Mouse (Mus musculus): ENCODE data around the gene Polr2j. TPM values are rescaled to one million over a fixed set of nuclear protein-coding genes. Genes with fewer than 3 reads are reported as not detected.
"Not testable (repeated sequence)": the region's sequence is repeated elsewhere in the genome, so short reads cannot be mapped to it uniquely, and the experiment has no call there.

The Polr2j gene
- polyA plus RNA-seq, 1 experiment from 2014 or later, result 214 TPM

- not testable (repeated sequence) for H3K4me3 ChIP-seq (replicated peaks; ENCODE audit: low read length); H3K27ac ChIP-seq (ENCODE audit: low read length); H3K9ac ChIP-seq (replicated peaks; ENCODE audit: low read depth, low read length); H3K9me3 ChIP-seq (ENCODE audit: control insufficient read depth, low read length); H3K4me2 ChIP-seq (ENCODE audit: low read length); ATAC-seq; H3K27me3 ChIP-seq (replicated peaks; ENCODE audit: control insufficient read depth, insufficient read depth, low read length); H3K36me3 ChIP-seq (ENCODE audit: control insufficient read depth, insufficient read depth); H3K4me1 ChIP-seq (replicated peaks; ENCODE audit: control insufficient read depth, insufficient read depth, low read length)
- WGBS, result 73% methylated on average over 4 of the region's 5 CpGs
Observed at GRCm38 (mm10) chr5:136149134-136149576, 32.7 kb downstream of the Polr2j start.

- WGBS, result 75% methylated on average over 8 of the region's 8 CpGs
- no peaks in the 10 kb centered on the region for H3K36me3 ChIP-seq (ENCODE audit: control insufficient read depth, insufficient read depth)
- H3K9me3 ChIP-seq (ENCODE audit: control insufficient read depth, low read length), result no peaks in the 10 kb centered on the region
- H3K4me3 ChIP-seq (replicated peaks; ENCODE audit: low read length), result no peak overlapping the region
- no peaks in the 10 kb centered on the region for H3K4me1 ChIP-seq (replicated peaks; ENCODE audit: control insufficient read depth, insufficient read depth, low read length)
- H3K9ac ChIP-seq (replicated peaks; ENCODE audit: low read depth, low read length), result no peak overlapping the region
- no peak overlapping the region for H3K27ac ChIP-seq (ENCODE audit: low read length)
- H3K4me2 ChIP-seq (ENCODE audit: low read length), result no peak overlapping the region
- no peaks in the 10 kb centered on the region for H3K27me3 ChIP-seq (replicated peaks; ENCODE audit: control insufficient read depth, insufficient read depth, low read length)
- no peak for ATAC-seq
Observed at GRCm38 (mm10) chr5:136152365-136152764, 35.9 kb downstream of the Polr2j start.

GRCm38 (mm10) chr5:136155399-136155798, 39.0 kb downstream of the Polr2j start:
- H3K36me3 ChIP-seq (ENCODE audit: control insufficient read depth, insufficient read depth), result no peaks in the 10 kb centered on the region
- no peaks in the 10 kb centered on the region for H3K9me3 ChIP-seq (ENCODE audit: control insufficient read depth, low read length)
- no peak for ATAC-seq
- H3K4me1 ChIP-seq (replicated peaks; ENCODE audit: control insufficient read depth, insufficient read depth, low read length), result no peaks in the 10 kb centered on the region
- H3K4me2 ChIP-seq (ENCODE audit: low read length), result no peak overlapping the region
- H3K27me3 ChIP-seq (replicated peaks; ENCODE audit: control insufficient read depth, insufficient read depth, low read length), result no peaks in the 10 kb centered on the region
- H3K27ac ChIP-seq (ENCODE audit: low read length), result no peak overlapping the region
- H3K9ac ChIP-seq (replicated peaks; ENCODE audit: low read depth, low read length), result no peak overlapping the region
- no peak overlapping the region for H3K4me3 ChIP-seq (replicated peaks; ENCODE audit: low read length)
- 85% methylated on average over 5 of the region's 5 CpGs for WGBS

GRCm38 (mm10) chr5:136160084-136160483, 43.7 kb downstream of the Polr2j start:
- H3K36me3 ChIP-seq (ENCODE audit: control insufficient read depth, insufficient read depth); H3K9ac ChIP-seq (replicated peaks; ENCODE audit: low read depth, low read length); H3K4me1 ChIP-seq (replicated peaks; ENCODE audit: control insufficient read depth, insufficient read depth, low read length); H3K4me3 ChIP-seq (replicated peaks; ENCODE audit: low read length); H3K9me3 ChIP-seq (ENCODE audit: control insufficient read depth, low read length); ATAC-seq; H3K4me2 ChIP-seq (ENCODE audit: low read length); H3K27me3 ChIP-seq (replicated peaks; ENCODE audit: control insufficient read depth, insufficient read depth, low read length); H3K27ac ChIP-seq (ENCODE audit: low read length): not testable (repeated sequence)
- WGBS, result 81% methylated on average over 11 of the region's 12 CpGs

- Histone ChIP-seq H3K27me3 (replicated peaks; ENCODE audit: control insufficient read depth, insufficient read depth, low read length) (no peaks in the 10 kb centered on the region), H3K4me1 (replicated peaks; ENCODE audit: control insufficient read depth, insufficient read depth, low read length) (no peaks in the 10 kb centered on the region), H3K4me3 (replicated peaks; ENCODE audit: low read length) (no peak overlapping the region), H3K9ac (replicated peaks; ENCODE audit: low read depth, low read length) (no peak overlapping the region), H3K9me3 (ENCODE audit: control insufficient read depth, low read length) (no peaks in the 10 kb centered on the region), H3K4me2 (ENCODE audit: low read length) (no peak overlapping the region), H3K27ac (ENCODE audit: low read length) (no peak overlapping the region; the same call in 1 of the 2 replicates), H3K36me3 (ENCODE audit: control insufficient read depth, insufficient read depth) (no peaks in the 10 kb centered on the region)
- WGBS, result 76% methylated on average over 11 of the region's 11 CpGs
- peak; percentile 55; the same call in 1 of the 2 replicates for ATAC-seq
Observed at GRCm38 (mm10) chr5:136163807-136164474, 47.5 kb downstream of the Polr2j start.

- Histone ChIP-seq H3K36me3 (ENCODE audit: control insufficient read depth, insufficient read depth) (no peaks in the 10 kb centered on the region), H3K4me2 (ENCODE audit: low read length) (no peak overlapping the region), H3K27ac (ENCODE audit: low read length) (no peak overlapping the region), H3K9ac (replicated peaks; ENCODE audit: low read depth, low read length) (no peak overlapping the region), H3K27me3 (replicated peaks; ENCODE audit: control insufficient read depth, insufficient read depth, low read length) (no peaks in the 10 kb centered on the region), H3K4me1 (replicated peaks; ENCODE audit: control insufficient read depth, insufficient read depth, low read length) (peaks cover 3% of the 10 kb centered on the region), H3K4me3 (replicated peaks; ENCODE audit: low read length) (no peak overlapping the region), H3K9me3 (ENCODE audit: control insufficient read depth, low read length) (no peaks in the 10 kb centered on the region)
- no peak for ATAC-seq
- WGBS, result 70% methylated on average over 8 of the region's 8 CpGs
Observed at GRCm38 (mm10) chr5:136165246-136165645, 48.8 kb downstream of the Polr2j start.

GRCm38 (mm10) chr5:136167296-136167695, 50.9 kb downstream of the Polr2j start:
- peaks cover 18% of the 10 kb centered on the region for H3K4me1 ChIP-seq (replicated peaks; ENCODE audit: control insufficient read depth, insufficient read depth, low read length)
- H3K9me3 ChIP-seq (ENCODE audit: control insufficient read depth, low read length), result no peaks in the 10 kb centered on the region
- no peak for ATAC-seq
- no peak overlapping the region for H3K27ac ChIP-seq (ENCODE audit: low read length)
- WGBS, result 96% methylated on average over 4 of the region's 4 CpGs
- H3K9ac ChIP-seq (replicated peaks; ENCODE audit: low read depth, low read length), result no peak overlapping the region
- no peak overlapping the region for H3K4me3 ChIP-seq (replicated peaks; ENCODE audit: low read length)
- H3K36me3 ChIP-seq (ENCODE audit: control insufficient read depth, insufficient read depth), result no peaks in the 10 kb centered on the region
- no peaks in the 10 kb centered on the region for H3K27me3 ChIP-seq (replicated peaks; ENCODE audit: control insufficient read depth, insufficient read depth, low read length)
- no peak overlapping the region for H3K4me2 ChIP-seq (ENCODE audit: low read length)

GRCm38 (mm10) chr5:136168071-136168470, 51.6 kb downstream of the Polr2j start:
- no peak for ATAC-seq
- WGBS, result 94% methylated on average over 3 of the region's 3 CpGs
- Histone ChIP-seq H3K9ac (replicated peaks; ENCODE audit: low read depth, low read length) (no peak overlapping the region), H3K4me3 (replicated peaks; ENCODE audit: low read length) (no peak overlapping the region), H3K36me3 (ENCODE audit: control insufficient read depth, insufficient read depth) (no peaks in the 10 kb centered on the region), H3K27me3 (replicated peaks; ENCODE audit: control insufficient read depth, insufficient read depth, low read length) (no peaks in the 10 kb centered on the region), H3K9me3 (ENCODE audit: control insufficient read depth, low read length) (no peaks in the 10 kb centered on the region), H3K27ac (ENCODE audit: low read length) (no peak overlapping the region), H3K4me2 (ENCODE audit: low read length) (no peak overlapping the region), H3K4me1 (replicated peaks; ENCODE audit: control insufficient read depth, insufficient read depth, low read length) (peaks cover 18% of the 10 kb centered on the region)

GRCm38 (mm10) chr5:136169626-136170511, 53.4 kb downstream of the Polr2j start:
- peak; percentile 16 for ATAC-seq
- peak overlapping the region; percentile 74 for H3K4me3 ChIP-seq (replicated peaks; ENCODE audit: low read length)

More at GRCm38 (mm10) chr5:136169626-136170511, 53.4 kb downstream of the Polr2j start:
- Histone ChIP-seq H3K36me3 (ENCODE audit: control insufficient read depth, insufficient read depth) (no peaks in the 10 kb centered on the region), H3K27me3 (replicated peaks; ENCODE audit: control insufficient read depth, insufficient read depth, low read length) (no peaks in the 10 kb centered on the region), H3K27ac (ENCODE audit: low read length) (peak overlapping the region; percentile 77), H3K9me3 (ENCODE audit: control insufficient read depth, low read length) (no peaks in the 10 kb centered on the region), H3K9ac (replicated peaks; ENCODE audit: low read depth, low read length) (peak overlapping the region; percentile 77), H3K4me2 (ENCODE audit: low read length) (peak overlapping the region; percentile 94), H3K4me1 (replicated peaks; ENCODE audit: control insufficient read depth, insufficient read depth, low read length) (peaks cover 34% of the 10 kb centered on the region)
- 13% methylated on average over 15 of the region's 15 CpGs for WGBS

Data from forebrain, embryonic 16.5 days (tissue).